ENCODE assay signal across 22 mouse cellular contexts in the genomic region with DNA sequence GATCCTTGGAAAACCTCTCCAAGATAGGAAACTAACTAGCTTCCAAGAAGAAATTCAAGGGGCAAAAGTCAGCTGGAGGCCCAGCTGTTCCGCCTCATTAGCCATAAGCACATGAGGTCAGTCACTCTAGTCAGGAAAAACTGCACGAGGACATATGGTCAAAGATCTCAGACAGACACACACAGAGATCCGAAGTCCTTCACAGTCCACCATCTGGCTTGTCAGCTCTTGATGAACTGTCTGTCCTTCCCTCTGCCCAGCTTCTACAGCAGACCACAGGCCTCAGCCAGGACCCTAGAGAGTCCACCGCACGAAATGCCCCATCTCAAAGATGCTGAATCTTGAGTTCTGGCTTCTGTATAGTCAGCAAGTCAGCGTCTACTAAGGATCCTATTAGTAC. TPM values are rescaled to one million over a fixed set of nuclear protein-coding genes. Genes with fewer than 3 reads are reported as not detected.
DNase-seq lines count a peak whose midpoint lies in the region; ATAC-seq and TF ChIP-seq lines count a peak whose summit lies in the region.
"Had no signal": no experiment of that assay in that cellular context is flagged by ENCODE, and none has a peak within 500 bp of the region (broad histone marks: within the 10 kb centered on the region; RNA-seq: fewer than 3 reads in every experiment).

No protein-coding gene starts in this region.

- peaks cover 46% of the 10 kb centered on the region for H3K79me2 ChIP-seq in CH12.LX (replicated peaks; ENCODE audit: control insufficient read depth, extremely low read depth, insufficient read depth, poor library complexity, severe bottlenecking)

- TF ChIP-seq EP300 in CH12.LX (IDR thresholded peaks at IDR 0.05; ENCODE audit: low read length) = no peak

- in situ Hi-C loops in CH12.LX (cut with MboI; ENCODE audit: low pct_ligation_motif_present, low pct_unique_long_range_greater_than_20kb, low sequenced_read_pairs) = no loop called here

- H3K4me1 ChIP-seq in CH12.LX (ENCODE audit: control insufficient read depth in 1 of 2, insufficient read depth in 2 of 2) = peaks cover 25 to 76% of the 10 kb centered on the region in 2 experiments
- H3K4me1 ChIP-seq in hindbrain, embryonic 12.5 days = no peaks in the 10 kb centered on the region; the same call in 1 of the 2 replicates
- H3K4me1 ChIP-seq: embryonic facial prominence, embryonic 15.5 days had no signal

- no peak for TF ChIP-seq POLR2A in CH12.LX (IDR thresholded peaks at IDR 0.05; ENCODE audit: low read depth, low read length)

- no peak for ATAC-seq in hindbrain, embryonic 12.5 days (ENCODE audit: low FRiP score)
- ATAC-seq: hindbrain, embryonic 16.5 days; lung, postnatal 0 days had no signal

- H3K9me3 ChIP-seq in CH12.LX (replicated peaks; ENCODE audit: low read length) = no peaks in the 10 kb centered on the region
- no peaks in the 10 kb centered on the region for H3K9me3 ChIP-seq in hindbrain, embryonic 12.5 days (replicated peaks)
- H3K9me3 ChIP-seq: embryonic facial prominence, embryonic 15.5 days; forebrain, embryonic 10.5 days; heart, embryonic 12.5 days had no signal

- no peak overlapping the region for H3K4me2 ChIP-seq in CH12.LX (ENCODE audit: insufficient read depth, low read depth, poor library complexity, severe bottlenecking)
- no peak overlapping the region for H3K4me2 ChIP-seq in hindbrain, embryonic 12.5 days (replicated peaks)
- H3K4me2 ChIP-seq: embryonic facial prominence, embryonic 15.5 days; heart, embryonic 12.5 days had no signal

- peaks cover 24 to 51% of the 10 kb centered on the region in 2 experiments for H3K36me3 ChIP-seq in CH12.LX (replicated peaks in 1 of 2; ENCODE audit: control insufficient read depth in 1 of 2, insufficient read depth in 1 of 2, low read length in 1 of 2)
- H3K36me3 ChIP-seq in hindbrain, embryonic 12.5 days = no peaks in the 10 kb centered on the region
- H3K36me3 ChIP-seq: embryonic facial prominence, embryonic 15.5 days; forebrain, embryonic 10.5 days; heart, embryonic 12.5 days had no signal

- no peak for TF ChIP-seq CTCF in CH12.LX (conservative IDR thresholded peaks at IDR 0.05 in 1 of 2, IDR thresholded peaks at IDR 0.05 in 1 of 2; ENCODE audit: low read depth in 2 of 2, low read length in 2 of 2)

- 69% methylated on average over 6 of the region's 6 CpGs for WGBS in hindbrain, embryonic 12.5 days

- H3K27ac ChIP-seq in CH12.LX (ENCODE audit: insufficient read depth, low read depth) = 0 out of 2 replicates have a peak overlapping the region, but pooled peaks have one; percentile 9
- no peak overlapping the region for H3K27ac ChIP-seq in hindbrain, embryonic 12.5 days
- H3K27ac ChIP-seq: embryonic facial prominence, embryonic 15.5 days; forebrain, embryonic 10.5 days; gastrocnemius, adult 2 months; layer of hippocampus, adult 2 months; liver, embryonic 14.5 days had no signal

- intact Hi-C loops in heart, postnatal 14 days (cut with DNase I) = no loop called here

- dilution Hi-C loops in CH12.LX (cut with MboI; ENCODE audit: extremely low pct_ligation_motif_present, extremely low pct_unique_long_range_greater_than_20kb, low sequenced_read_pairs) = no loop called here

- no peak for DNase-seq in CH12.LX (ENCODE audit: extremely low read depth)
- peak; percentile 57 for DNase-seq in embryo, embryonic 10.5 days (ENCODE audit: low spot score)
- peak; percentile 94 for DNase-seq in kidney, adult 9 months
- peak; percentile 70 to 85 for DNase-seq in kidney, postnatal 25 days
- no peak for DNase-seq in cerebellum, postnatal 25 days
- no peak for DNase-seq in heart, postnatal 14 days
- no peak for DNase-seq in gastrocnemius, adult 8-10 months (ENCODE audit: low spot score in 2 of 2)
- DNase-seq: adrenal gland, adult 8-10 months; cerebellum, adult 9-10 months; gastrocnemius, adult 2 months; heart, adult 11 months; layer of hippocampus, postnatal 36 days; spleen, adult 18-20 months; thymus, postnatal 4 days had no signal

- no peaks in the 10 kb centered on the region for H3K27me3 ChIP-seq in CH12.LX (replicated peaks)
- H3K27me3 ChIP-seq in hindbrain, embryonic 12.5 days = no peaks in the 10 kb centered on the region
- H3K27me3 ChIP-seq: embryonic facial prominence, embryonic 15.5 days; heart, embryonic 12.5 days had no signal

- no peak for TF ChIP-seq RAD21 in CH12.LX (IDR thresholded peaks at IDR 0.05; ENCODE audit: low read depth, low read length)

- no peak overlapping the region for H3K4me3 ChIP-seq in CH12.LX (replicated peaks in 1 of 3; ENCODE audit: low read depth in 2 of 3, low read length in 2 of 3, poor library complexity in 1 of 3)
- H3K4me3 ChIP-seq in hindbrain, embryonic 12.5 days = no peak overlapping the region
- H3K4me3 ChIP-seq: embryonic facial prominence, embryonic 15.5 days; forebrain, embryonic 10.5 days; gastrocnemius, adult 2 months; heart, embryonic 12.5 days; layer of hippocampus, adult 2 months had no signal

- no peak overlapping the region for H3K9ac ChIP-seq in CH12.LX (ENCODE audit: insufficient read depth, low read depth)
- H3K9ac ChIP-seq in hindbrain, embryonic 12.5 days = no peak overlapping the region
- H3K9ac ChIP-seq: embryonic facial prominence, embryonic 15.5 days; heart, embryonic 12.5 days; liver, embryonic 14.5 days had no signal

TF ChIP-seq in CH12.LX, 34 proteins besides CTCF, POLR2A, EP300 and RAD21:
- TF ChIP-seq E2F4 (IDR thresholded peaks at IDR 0.05; ENCODE audit: insufficient replicate concordance, low read depth, low read length) (no peak), BHLHE40 (IDR thresholded peaks at IDR 0.05; ENCODE audit: low read depth, low read length) (peak; percentile 67), TCF12 (IDR thresholded peaks at IDR 0.05; ENCODE audit: low read depth, low read length) (no peak), IRF4 (IDR thresholded peaks at IDR 0.05; ENCODE audit: low read depth, low read length) (no peak), MAZ (IDR thresholded peaks at IDR 0.05; ENCODE audit: low read depth, low read length) (no peak)

RNA-seq across cellular contexts. Expression of a gene that starts 26.9 kb away (rescaled TPM):
- total RNA-seq in CH12.LX (2012; rRNA removed) (37.3 and 38.8 TPM in 2 replicates), CH12.LX (2014; rRNA removed) (34.6 and 34.7 TPM in 2 replicates)
- 88.9 and 111 TPM in 2 replicates for polyA plus RNA-seq in CH12.LX (2012; ENCODE audit: insufficient read length, low read depth)
- total RNA-seq in heart, postnatal 14 days (2021) = 100 to 1,000 TPM; 116 to 125 TPM
- total RNA-seq in gastrocnemius, adult 8-10 months (2022) = 10 to 100 TPM; 39.6 to 46.8 (median 44.1) TPM
- 39.2 and 42.2 TPM in 2 replicates for polyA plus RNA-seq in hindbrain, embryonic 12.5 days (2016; fragmentation: Nextera tagmentation; extraction: Ambion mirVana)

RNA-seq across cellular contexts. Expression of a gene that starts 30.0 kb away (rescaled TPM):
- 43.3 and 50.4 TPM in 2 replicates for total RNA-seq in CH12.LX (2012; rRNA removed)
- 23.8 and 27.8 TPM in 2 replicates for total RNA-seq in CH12.LX (2014; rRNA removed)
- polyA plus RNA-seq in CH12.LX (2012; ENCODE audit: insufficient read length, low read depth) = 40.0 and 45.4 TPM in 2 replicates
- total RNA-seq in heart, postnatal 14 days (2021) = 1 to 10 TPM; 6.2 to 6.5 TPM
- 1 to 10 TPM in 2 of 4 experiments, under 1 TPM in 2; 0.46 to 1.9 (median 0.89) TPM for total RNA-seq in gastrocnemius, adult 8-10 months (2022)
- polyA plus RNA-seq in hindbrain, embryonic 12.5 days (2016; fragmentation: Nextera tagmentation; extraction: Ambion mirVana) = 5.1 and 5.2 TPM in 2 replicates

RNA-seq across cellular contexts. Expression of a gene that starts 39.2 kb away (rescaled TPM):
- total RNA-seq in CH12.LX (2012; rRNA removed) (309 and 328 TPM in 2 replicates), CH12.LX (2014; rRNA removed) (87.9 and 97.1 TPM in 2 replicates)
- 230 and 281 TPM in 2 replicates for polyA plus RNA-seq in CH12.LX (2012; ENCODE audit: insufficient read length, low read depth)
- 100 to 1,000 TPM; 102 to 116 TPM for total RNA-seq in heart, postnatal 14 days (2021)
- 100 to 1,000 TPM; 104 to 126 (median 117) TPM for total RNA-seq in gastrocnemius, adult 8-10 months (2022)
- polyA plus RNA-seq in hindbrain, embryonic 12.5 days (2016; fragmentation: Nextera tagmentation; extraction: Ambion mirVana) = 239 and 255 TPM in 2 replicates

RNA-seq across cellular contexts. Expression of a gene that starts 43.9 kb away (rescaled TPM):
- 0.08 and 0.17 TPM in 2 replicates for total RNA-seq in CH12.LX (2012; rRNA removed)
- 0.08 and 0.11 TPM in 2 replicates for total RNA-seq in CH12.LX (2014; rRNA removed)
- polyA plus RNA-seq in CH12.LX (2012; ENCODE audit: insufficient read length, low read depth) = 0.10 TPM in 1 of 2 replicates, not detected in the other
- total RNA-seq in heart, postnatal 14 days (2021) = 10 to 100 TPM; 53.6 to 60.0 TPM
- total RNA-seq in gastrocnemius, adult 8-10 months (2022) = 1 to 10 TPM; 2.8 to 6.3 (median 3.7) TPM
- polyA plus RNA-seq in hindbrain, embryonic 12.5 days (2016; fragmentation: Nextera tagmentation; extraction: Ambion mirVana) = 113 and 117 TPM in 2 replicates

Comparison
In these comparisons a context has a peak if more than half of its experiments do, and no peak if none do; other contexts are left out.
1. DNase-seq: peak in embryo, embryonic 10.5 days (single experiment), kidney, adult 9 months (single experiment) and kidney, postnatal 25 days (2 of 2); none in CH12.LX (single experiment), cerebellum, postnatal 25 days (0 of 2), heart, postnatal 14 days (0 of 2) and gastrocnemius, adult 8-10 months (0 of 2).